Mouse (Mus musculus): Measurements from ENCODE around the gene Nacc2. TPM values are rescaled to one million over a fixed set of nuclear protein-coding genes. Genes with fewer than 3 reads are reported as not detected.

Gene Nacc2
- polyA plus RNA-seq, 1 experiment from 2014 or later: 6.5 TPM

DNA sequence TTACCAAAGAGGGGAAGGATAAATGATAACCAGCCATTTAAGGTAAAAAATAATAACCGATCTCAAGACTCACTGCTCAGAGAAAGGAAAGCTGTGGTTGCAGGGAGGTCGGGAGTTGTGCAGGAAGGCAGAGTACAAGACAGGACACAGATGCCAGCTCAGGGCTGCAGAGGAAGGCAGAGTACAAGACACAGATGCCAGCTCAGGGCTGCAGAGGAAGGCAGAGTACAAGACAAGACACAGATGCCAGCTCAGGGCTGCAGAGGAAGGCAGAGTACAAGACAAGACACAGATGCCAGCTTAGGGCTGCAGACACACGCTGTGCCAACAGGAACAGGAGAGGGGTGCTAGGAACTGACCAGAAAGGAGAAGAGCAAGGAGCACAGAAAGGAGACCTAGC lies 42.2 kb downstream of the Nacc2 start:
- ATAC-seq (replicated peaks; ENCODE audit: low FRiP score): no peak
- no peak overlapping the region for H3K4me3 ChIP-seq (ENCODE audit: low read depth, low read length)
- H3K4me2 ChIP-seq (ENCODE audit: low read depth, low read length, severe bottlenecking): no peak overlapping the region
- no peaks in the 10 kb centered on the region for H3K9me3 ChIP-seq (ENCODE audit: control insufficient read depth, low read length)
- 81% methylated on average over 3 of the region's 3 CpGs for WGBS
- H3K27ac ChIP-seq (ENCODE audit: low read depth, low read length): no peak overlapping the region
- no peaks in the 10 kb centered on the region for H3K36me3 ChIP-seq (ENCODE audit: control insufficient read depth, insufficient read depth, low read length)
- no peak overlapping the region for H3K9ac ChIP-seq (ENCODE audit: low read length)
- DNase-seq (ENCODE audit: low spot score): no peak
- no peaks in the 10 kb centered on the region for H3K4me1 ChIP-seq (replicated peaks; ENCODE audit: control insufficient read depth, insufficient read depth, low read length)
- H3K27me3 ChIP-seq (ENCODE audit: control insufficient read depth, insufficient read depth, low read length): no peaks in the 10 kb centered on the region

- no peaks in the 10 kb centered on the region; the same call in 1 of the 2 replicates for H3K36me3 ChIP-seq (ENCODE audit: control insufficient read depth, insufficient read depth, low read length)
- H3K9me3 ChIP-seq (ENCODE audit: control insufficient read depth, low read length): no peaks in the 10 kb centered on the region
- no peaks in the 10 kb centered on the region for H3K27me3 ChIP-seq (ENCODE audit: control insufficient read depth, insufficient read depth, low read length)
- no peak overlapping the region for H3K27ac ChIP-seq (ENCODE audit: low read depth, low read length)
- ATAC-seq (replicated peaks; ENCODE audit: low FRiP score): no peak
- WGBS: 84% methylated on average over 4 of the region's 4 CpGs
- no peaks in the 10 kb centered on the region for H3K4me1 ChIP-seq (replicated peaks; ENCODE audit: control insufficient read depth, insufficient read depth, low read length)
- H3K4me2 ChIP-seq (ENCODE audit: low read depth, low read length, severe bottlenecking): no peak overlapping the region
- no peak for DNase-seq (ENCODE audit: low spot score)
- no peak overlapping the region for H3K4me3 ChIP-seq (ENCODE audit: low read depth, low read length)
- no peak overlapping the region for H3K9ac ChIP-seq (ENCODE audit: low read length)
These were observed 43.6 kb downstream of the Nacc2 start for GRCm38 (mm10) chr2:26079409-26079808.

DNA sequence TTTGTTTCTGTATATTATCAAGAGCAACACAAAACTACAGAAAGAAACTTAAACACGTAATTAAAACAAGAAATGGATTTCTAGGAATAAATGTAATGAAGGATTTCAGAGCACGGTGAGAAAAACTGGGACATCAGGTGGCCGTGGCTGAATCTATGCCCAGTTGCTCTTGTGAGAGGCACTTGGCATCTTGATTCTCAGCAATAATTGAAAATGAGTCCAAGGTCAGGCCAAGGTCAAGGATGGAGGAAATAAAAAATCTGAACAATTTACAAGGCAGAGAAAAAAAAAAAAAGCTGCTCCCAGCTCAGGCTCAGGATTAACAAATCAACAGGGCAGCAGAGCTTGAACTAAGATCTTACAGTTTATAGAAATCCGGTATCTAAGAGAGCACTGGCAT lies 46.0 kb downstream of the Nacc2 start:
- H3K27me3 ChIP-seq (ENCODE audit: control insufficient read depth, insufficient read depth, low read length): no peaks in the 10 kb centered on the region
- no peak overlapping the region for H3K27ac ChIP-seq (ENCODE audit: low read depth, low read length)
- ATAC-seq (replicated peaks; ENCODE audit: low FRiP score) (no peak), DNase-seq (ENCODE audit: low spot score) (no peak)
- H3K36me3 ChIP-seq (ENCODE audit: control insufficient read depth, insufficient read depth, low read length): no peaks in the 10 kb centered on the region; the same call in 1 of the 2 replicates
- 90% methylated on average over 4 of the region's 4 CpGs for WGBS
- no peak overlapping the region for H3K4me3 ChIP-seq (ENCODE audit: low read depth, low read length)
- H3K4me1 ChIP-seq (replicated peaks; ENCODE audit: control insufficient read depth, insufficient read depth, low read length): no peaks in the 10 kb centered on the region
- no peaks in the 10 kb centered on the region for H3K9me3 ChIP-seq (ENCODE audit: control insufficient read depth, low read length)
- no peak overlapping the region for H3K9ac ChIP-seq (ENCODE audit: low read length)
- H3K4me2 ChIP-seq (ENCODE audit: low read depth, low read length, severe bottlenecking): no peak overlapping the region

GRCm38 (mm10) chr2:26076121-26076520 lies 46.9 kb downstream of the Nacc2 start:
- ATAC-seq (replicated peaks; ENCODE audit: low FRiP score): no peak
- Histone ChIP-seq H3K4me1 (replicated peaks; ENCODE audit: control insufficient read depth, insufficient read depth, low read length) (no peaks in the 10 kb centered on the region), H3K27me3 (ENCODE audit: control insufficient read depth, insufficient read depth, low read length) (no peaks in the 10 kb centered on the region), H3K9ac (ENCODE audit: low read length) (no peak overlapping the region), H3K27ac (ENCODE audit: low read depth, low read length) (no peak overlapping the region), H3K9me3 (ENCODE audit: control insufficient read depth, low read length) (no peaks in the 10 kb centered on the region), H3K36me3 (ENCODE audit: control insufficient read depth, insufficient read depth, low read length) (no peaks in the 10 kb centered on the region; the same call in 1 of the 2 replicates), H3K4me3 (ENCODE audit: low read depth, low read length) (no peak overlapping the region), H3K4me2 (ENCODE audit: low read depth, low read length, severe bottlenecking) (no peak overlapping the region)
- no peak for DNase-seq (ENCODE audit: low spot score)
- WGBS: 74% methylated on average over 2 of the region's 2 CpGs

- Histone ChIP-seq H3K36me3 (ENCODE audit: control insufficient read depth, insufficient read depth, low read length) (no peaks in the 10 kb centered on the region; the same call in 1 of the 2 replicates), H3K9me3 (ENCODE audit: control insufficient read depth, low read length) (no peaks in the 10 kb centered on the region), H3K9ac (ENCODE audit: low read length) (no peak overlapping the region), H3K4me1 (replicated peaks; ENCODE audit: control insufficient read depth, insufficient read depth, low read length) (no peaks in the 10 kb centered on the region), H3K27ac (ENCODE audit: low read depth, low read length) (no peak overlapping the region), H3K27me3 (ENCODE audit: control insufficient read depth, insufficient read depth, low read length) (no peaks in the 10 kb centered on the region), H3K4me3 (ENCODE audit: low read depth, low read length) (no peak overlapping the region), H3K4me2 (ENCODE audit: low read depth, low read length, severe bottlenecking) (no peak overlapping the region)
- DNase-seq (ENCODE audit: low spot score): no peak
- 85% methylated on average over 5 of the region's 5 CpGs for WGBS
- ATAC-seq (replicated peaks; ENCODE audit: low FRiP score): no peak
These were observed 48.5 kb downstream of the Nacc2 start for GRCm38 (mm10) chr2:26074551-26074950.

GRCm38 (mm10) chr2:26068592-26068991 lies 54.4 kb downstream of the Nacc2 start:
- 86% methylated on average over 1 of the region's 1 CpGs for WGBS
- no peaks in the 10 kb centered on the region for H3K9me3 ChIP-seq (ENCODE audit: control insufficient read depth, low read length)
- no peaks in the 10 kb centered on the region for H3K36me3 ChIP-seq (ENCODE audit: control insufficient read depth, insufficient read depth, low read length)

GRCm38 (mm10) chr2:26068175-26068574 lies 54.8 kb downstream of the Nacc2 start:
- no peak overlapping the region for H3K4me2 ChIP-seq (ENCODE audit: low read depth, low read length, severe bottlenecking)
- H3K36me3 ChIP-seq (ENCODE audit: control insufficient read depth, insufficient read depth, low read length): no peaks in the 10 kb centered on the region
- peaks cover 2% of the 10 kb centered on the region; the same call in 1 of the 2 replicates for H3K4me1 ChIP-seq (replicated peaks; ENCODE audit: control insufficient read depth, insufficient read depth, low read length)
- no peaks in the 10 kb centered on the region for H3K9me3 ChIP-seq (ENCODE audit: control insufficient read depth, low read length)
- H3K9ac ChIP-seq (ENCODE audit: low read length): no peak overlapping the region
- WGBS: 80% methylated on average over 7 of the region's 7 CpGs
- no peaks in the 10 kb centered on the region for H3K27me3 ChIP-seq (ENCODE audit: control insufficient read depth, insufficient read depth, low read length)
- no peak overlapping the region for H3K4me3 ChIP-seq (ENCODE audit: low read depth, low read length)
- no peak for DNase-seq (ENCODE audit: low spot score)
- H3K27ac ChIP-seq (ENCODE audit: low read depth, low read length): no peak overlapping the region
- no peak for ATAC-seq (replicated peaks; ENCODE audit: low FRiP score)

More at GRCm38 (mm10) chr2:26068592-26068991, 54.4 kb downstream of the Nacc2 start:
- Histone ChIP-seq H3K27me3 (ENCODE audit: control insufficient read depth, insufficient read depth, low read length) (no peaks in the 10 kb centered on the region), H3K27ac (ENCODE audit: low read depth, low read length) (no peak overlapping the region), H3K4me3 (ENCODE audit: low read depth, low read length) (no peak overlapping the region), H3K4me1 (replicated peaks; ENCODE audit: control insufficient read depth, insufficient read depth, low read length) (peaks cover 2% of the 10 kb centered on the region; the same call in 1 of the 2 replicates), H3K4me2 (ENCODE audit: low read depth, low read length, severe bottlenecking) (no peak overlapping the region), H3K9ac (ENCODE audit: low read length) (no peak overlapping the region)
- DNase-seq (ENCODE audit: low spot score) (no peak), ATAC-seq (replicated peaks; ENCODE audit: low FRiP score) (no peak)

- Histone ChIP-seq H3K27ac (ENCODE audit: low read depth, low read length) (no peak overlapping the region), H3K4me2 (ENCODE audit: low read depth, low read length, severe bottlenecking) (no peak overlapping the region), H3K4me1 (replicated peaks; ENCODE audit: control insufficient read depth, insufficient read depth, low read length) (peaks cover 2% of the 10 kb centered on the region; the same call in 1 of the 2 replicates), H3K9me3 (ENCODE audit: control insufficient read depth, low read length) (no peaks in the 10 kb centered on the region), H3K4me3 (ENCODE audit: low read depth, low read length) (no peak overlapping the region), H3K27me3 (ENCODE audit: control insufficient read depth, insufficient read depth, low read length) (no peaks in the 10 kb centered on the region), H3K36me3 (ENCODE audit: control insufficient read depth, insufficient read depth, low read length) (no peaks in the 10 kb centered on the region), H3K9ac (ENCODE audit: low read length) (no peak overlapping the region)
- no peak for DNase-seq (ENCODE audit: low spot score)
- 79% methylated on average over 14 of the region's 14 CpGs for WGBS
- no peak for ATAC-seq (replicated peaks; ENCODE audit: low FRiP score)
These were observed 56.5 kb downstream of the Nacc2 start for GRCm38 (mm10) chr2:26066527-26066926.

GRCm38 (mm10) chr2:26062742-26063427 lies 60.1 kb downstream of the Nacc2 start:
- Histone ChIP-seq H3K9ac (ENCODE audit: low read length) (no peak overlapping the region), H3K27ac (ENCODE audit: low read depth, low read length) (no peak overlapping the region), H3K27me3 (ENCODE audit: control insufficient read depth, insufficient read depth, low read length) (no peaks in the 10 kb centered on the region), H3K9me3 (ENCODE audit: control insufficient read depth, low read length) (no peaks in the 10 kb centered on the region), H3K4me3 (ENCODE audit: low read depth, low read length) (no peak overlapping the region), H3K4me1 (replicated peaks; ENCODE audit: control insufficient read depth, insufficient read depth, low read length) (peaks cover 2% of the 10 kb centered on the region; the same call in 1 of the 2 replicates), H3K36me3 (ENCODE audit: control insufficient read depth, insufficient read depth, low read length) (no peaks in the 10 kb centered on the region), H3K4me2 (ENCODE audit: low read depth, low read length, severe bottlenecking) (no peak overlapping the region)
- 82% methylated on average over 13 of the region's 13 CpGs for WGBS
- DNase-seq (ENCODE audit: low spot score): no peak
- no peak for ATAC-seq (replicated peaks; ENCODE audit: low FRiP score)
